Mouse (Mus musculus): ENCODE results near the gene Tbx1.

GRCm38 (mm10) chr16:18632059-18632458 lies 41.6 kb upstream of the Tbx1 start:
- TF ChIP-seq CTCF (IDR thresholded peaks at IDR 0.05; ENCODE audit: control insufficient read depth, insufficient read depth, low read length) (no peak), POLR2A (IDR thresholded peaks at IDR 0.05; ENCODE audit: borderline replicate concordance, control insufficient read depth, low read depth, low read length) (no peak)

All from bone marrow, adult 2 months (tissue).